Mouse (Mus musculus) liver, postnatal 0 days (tissue): ENCODE measurements at regions not wholly inside any gene's neighbourhood (a gene's known extent, or its start where the extent isn't known, plus 50 kb on each side); places are given as distances from the start of the nearest gene placed in this dataset.

Experiments used
- CTCF ChIP-seq: sonication (generic); IDR thresholded peaks from 2 replicates; pipeline ENCODE4 v1.5.1; 2016; ENCODE audit warnings: antibody characterized with exemption, low read depth
- EP300 ChIP-seq: IDR thresholded peaks from 2 replicates; pipeline ENCODE4 v1.6.1; 2016; ENCODE audit warnings: antibody characterized with exemption, low read depth, mild to moderate bottlenecking

DNA sequence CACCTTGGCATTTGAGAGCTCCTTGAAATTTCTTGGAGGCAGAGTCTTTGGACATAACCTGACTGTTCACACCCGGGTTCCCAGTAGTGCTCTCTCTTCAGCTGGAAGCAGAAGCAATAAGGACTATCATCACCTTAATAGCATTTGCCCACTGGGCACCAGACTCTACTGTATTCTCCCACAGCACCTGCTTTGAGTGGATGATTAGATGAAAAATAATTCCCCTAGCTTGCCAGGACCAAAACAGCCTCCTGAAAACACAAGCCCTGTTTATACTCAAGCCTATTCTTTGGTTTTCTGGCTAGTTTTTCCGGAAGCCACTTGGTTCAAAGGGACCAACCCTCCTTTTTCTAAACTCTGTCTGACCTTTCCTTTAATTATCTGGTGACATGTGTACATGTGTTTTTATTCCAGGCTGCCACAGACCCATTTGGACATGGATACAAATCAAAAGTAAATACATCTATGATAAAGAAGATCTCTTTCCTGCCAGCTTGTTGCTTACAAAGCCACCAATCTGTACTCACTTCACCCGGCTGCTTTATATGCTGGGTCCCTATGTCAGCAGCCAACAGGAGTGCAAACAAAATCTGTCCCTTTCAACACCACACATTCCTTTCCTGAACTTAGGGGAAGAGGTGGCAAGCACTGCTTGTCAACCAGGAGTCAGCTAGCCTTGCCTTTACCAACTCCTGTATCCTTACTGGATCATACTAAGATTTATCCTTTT is 787.4 kb downstream of the Bcl11a start:
- TF ChIP-seq CTCF (no peak), EP300 (no peak)
